Comparison of ENCODE assay signal across 10 mouse cellular contexts in the genomic region with DNA sequence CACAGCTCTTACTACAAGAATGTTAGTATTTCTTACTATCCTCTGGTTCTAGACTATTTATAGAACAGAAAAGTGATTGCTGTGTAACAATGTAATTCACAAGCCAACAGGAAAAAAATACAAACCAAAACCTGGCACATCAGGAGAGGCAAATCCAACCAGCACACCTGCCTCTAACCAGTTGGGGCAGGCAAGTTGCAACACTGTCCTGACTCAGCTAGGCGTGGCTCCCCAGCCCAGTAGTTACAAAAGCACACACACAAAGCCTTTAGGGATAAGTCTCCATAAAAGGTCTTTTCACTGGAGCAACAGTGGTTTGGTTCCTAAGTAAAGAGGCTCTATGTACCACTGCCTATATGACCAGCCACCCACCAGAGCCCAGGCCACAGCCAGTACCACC. TPM values are rescaled to one million over a fixed set of nuclear protein-coding genes. Genes with fewer than 3 reads are reported as not detected.
DNase-seq lines count a peak whose midpoint lies in the region; ATAC-seq lines count a peak whose summit lies in the region.
"Had no signal": no experiment of that assay in that cellular context is flagged by ENCODE, and none has a peak within 500 bp of the region (broad histone marks: within the 10 kb centered on the region; RNA-seq: fewer than 3 reads in every experiment).

No protein-coding gene starts in this region.

- DNase-seq in limb, embryonic 10.5 days (ENCODE audit: low spot score) = no peak
- DNase-seq in urinary bladder, postnatal 25 days (ENCODE audit: low spot score) = peak; percentile 39
- no peak for DNase-seq in spleen, postnatal 14 days (ENCODE audit: low spot score in 2 of 2)
- no peak for DNase-seq in frontal cortex, postnatal 36 days (ENCODE audit: low spot score in 2 of 2)

- no peak overlapping the region for H3K4me3 ChIP-seq in limb, embryonic 15.5 days
- no peak overlapping the region for H3K4me3 ChIP-seq in limb, embryonic 10.5 days
- H3K4me3 ChIP-seq in brown adipose tissue, adult 24 weeks (ENCODE audit: insufficient read depth, low read depth, low read length) = no peak overlapping the region
- no peak overlapping the region for H3K4me3 ChIP-seq in liver, embryonic 15.5 days (replicated peaks)
- H3K4me3 ChIP-seq: forebrain, embryonic 12.5 days; lung, embryonic 15.5 days had no signal

- H3K27ac ChIP-seq in limb, embryonic 15.5 days = peak overlapping the region; percentile 72
- H3K27ac ChIP-seq in limb, embryonic 10.5 days = no peak overlapping the region
- peak overlapping the region; percentile 34 for H3K27ac ChIP-seq in brown adipose tissue, adult 24 weeks (replicated peaks; ENCODE audit: low read depth, low read length)
- peak overlapping the region; percentile 65 for H3K27ac ChIP-seq in liver, embryonic 15.5 days (replicated peaks)
- H3K27ac ChIP-seq: forebrain, embryonic 12.5 days had no signal

- 74% methylated on average over 1 of the region's 1 CpGs for WGBS in limb, embryonic 15.5 days
- WGBS in limb, embryonic 10.5 days = 82% methylated on average over 1 of the region's 1 CpGs
- 62% methylated on average over 1 of the region's 1 CpGs for WGBS in liver, embryonic 15.5 days (ENCODE audit: insufficient replicate concordance)

- no peaks in the 10 kb centered on the region for H3K9me3 ChIP-seq in limb, embryonic 15.5 days
- H3K9me3 ChIP-seq in limb, embryonic 10.5 days (replicated peaks) = no peaks in the 10 kb centered on the region
- H3K9me3 ChIP-seq in liver, embryonic 15.5 days (replicated peaks) = no peaks in the 10 kb centered on the region
- H3K9me3 ChIP-seq: forebrain, embryonic 12.5 days; lung, embryonic 15.5 days had no signal

- H3K9ac ChIP-seq in limb, embryonic 15.5 days = no peak overlapping the region
- no peak overlapping the region; the same call in 1 of the 2 replicates for H3K9ac ChIP-seq in liver, embryonic 15.5 days
- H3K9ac ChIP-seq: forebrain, embryonic 12.5 days; lung, embryonic 15.5 days had no signal

- peaks cover 30% of the 10 kb centered on the region for H3K4me1 ChIP-seq in limb, embryonic 15.5 days
- peaks cover 13% of the 10 kb centered on the region for H3K4me1 ChIP-seq in limb, embryonic 10.5 days
- peaks cover 41% of the 10 kb centered on the region for H3K4me1 ChIP-seq in brown adipose tissue, adult 24 weeks (ENCODE audit: control insufficient read depth, insufficient read depth, insufficient read length, low read length)
- peaks cover 73% of the 10 kb centered on the region for H3K4me1 ChIP-seq in liver, embryonic 15.5 days (replicated peaks)

- no peaks in the 10 kb centered on the region for H3K36me3 ChIP-seq in limb, embryonic 15.5 days
- H3K36me3 ChIP-seq in limb, embryonic 10.5 days = peaks cover 22% of the 10 kb centered on the region
- H3K36me3 ChIP-seq in liver, embryonic 15.5 days (replicated peaks) = peaks cover 6% of the 10 kb centered on the region; the same call in 1 of the 2 replicates
- H3K36me3 ChIP-seq: lung, embryonic 15.5 days had no signal

- no peak overlapping the region for H3K4me2 ChIP-seq in limb, embryonic 15.5 days
- H3K4me2 ChIP-seq in liver, embryonic 15.5 days = no peak overlapping the region
- H3K4me2 ChIP-seq: forebrain, embryonic 12.5 days; lung, embryonic 15.5 days had no signal

- no peak for ATAC-seq in limb, embryonic 15.5 days (ENCODE audit: insufficient number of reproducible peaks, low FRiP score, low TSS enrichment, low read depth)
- peak; percentile 70 for ATAC-seq in liver, embryonic 15.5 days (ENCODE audit: insufficient read depth)
- ATAC-seq: hindbrain, embryonic 16.5 days had no signal

- no peaks in the 10 kb centered on the region for H3K27me3 ChIP-seq in limb, embryonic 15.5 days
- no peaks in the 10 kb centered on the region for H3K27me3 ChIP-seq in limb, embryonic 10.5 days (ENCODE audit: low read depth, poor library complexity, severe bottlenecking)
- no peaks in the 10 kb centered on the region for H3K27me3 ChIP-seq in liver, embryonic 15.5 days
- H3K27me3 ChIP-seq: forebrain, embryonic 12.5 days; lung, embryonic 15.5 days had no signal

RNA-seq across cellular contexts. Expression of a gene that starts 20.8 kb away (rescaled TPM):
- polyA plus RNA-seq in limb, embryonic 15.5 days (2015; fragmentation: Nextera tagmentation; extraction: Ambion mirVana) = 44.8 and 45.3 TPM in 2 replicates
- 54.8 and 63.9 TPM in 2 replicates for polyA plus RNA-seq in limb, embryonic 10.5 days (2016; fragmentation: Nextera tagmentation; extraction: Ambion mirVana)
- polyA plus RNA-seq in brown adipose tissue, adult 24 weeks (2012; ENCODE audit: insufficient read depth, insufficient read length, missing spikeins) = 33.3 and 37.9 TPM in 2 replicates
- 18.1 and 20.8 TPM in 2 replicates for polyA plus RNA-seq in liver, embryonic 15.5 days (2015; fragmentation: Nextera tagmentation; extraction: Ambion mirVana)

RNA-seq across cellular contexts. Expression of a gene that starts 41.5 kb away (rescaled TPM):
- 33.4 and 38.5 TPM in 2 replicates for polyA plus RNA-seq in limb, embryonic 15.5 days (2015; fragmentation: Nextera tagmentation; extraction: Ambion mirVana)
- 57.8 and 60.5 TPM in 2 replicates for polyA plus RNA-seq in limb, embryonic 10.5 days (2016; fragmentation: Nextera tagmentation; extraction: Ambion mirVana)
- 154 and 173 TPM in 2 replicates for polyA plus RNA-seq in brown adipose tissue, adult 24 weeks (2012; ENCODE audit: insufficient read depth, insufficient read length, missing spikeins)
- polyA plus RNA-seq in liver, embryonic 15.5 days (2015; fragmentation: Nextera tagmentation; extraction: Ambion mirVana) = 20.8 and 21.2 TPM in 2 replicates
